Mouse (Mus musculus) midbrain, embryonic 11.5 days (tissue): ENCODE data around the gene Cpne4. TPM values are rescaled to one million over a fixed set of nuclear protein-coding genes. Genes with fewer than 3 reads are reported as not detected.

Experiments
- ATAC-seq: fragments of 200-750 bp; cut with Nextera tagmentation; 2 replicates; pipeline ENCODE4 v1.8.0; 2017; ENCODE audit warnings: moderate TSS enrichment, moderate library complexity; ENCODE audit not compliant: low FRiP score
- DNase-seq: peaks from one replicate; pipeline ENCODE4 v3.0.0; 2015; ENCODE audit warnings: low spot score; ENCODE audit errors: missing footprints
- H3K27ac ChIP-seq: fragments of 300-500 bp; sonication (generic); 2 replicates; pipeline ENCODE4 v1.5.1; 2014; ENCODE audit warnings: low read depth, low read length
- H3K27me3 ChIP-seq: fragments of 300-500 bp; sonication (generic); 2 replicates; pipeline ENCODE4 v1.6.1; 2014; ENCODE audit warnings: mild to moderate bottlenecking, low read length, moderate library complexity, mixed read lengths; ENCODE audit not compliant: control insufficient read depth, insufficient read depth
- H3K36me3 ChIP-seq: fragments of 300-500 bp; sonication (generic); 2 replicates; pipeline ENCODE4 v1.6.1; 2014; ENCODE audit warnings: mild to moderate bottlenecking, low read length, moderate library complexity, mixed read lengths; ENCODE audit not compliant: control insufficient read depth, insufficient read depth
- H3K4me1 ChIP-seq: fragments of 300-500 bp; sonication (generic); 2 replicates; pipeline ENCODE4 v1.6.1; 2014; ENCODE audit warnings: low read length; ENCODE audit not compliant: control insufficient read depth, insufficient read depth
- H3K4me2 ChIP-seq: fragments of 300-500 bp; sonication (generic); 2 replicates; pipeline ENCODE4 v1.6.1; 2014; ENCODE audit warnings: mild to moderate bottlenecking, moderate library complexity
- H3K4me3 ChIP-seq: fragments of 300-500 bp; sonication (generic); 2 replicates; pipeline ENCODE4 v1.5.1; 2014; ENCODE audit warnings: low read depth, low read length
- H3K9ac ChIP-seq: fragments of 300-500 bp; sonication (generic); 2 replicates; pipeline ENCODE4 v1.6.1; 2014; ENCODE audit warnings: low read length
- H3K9me3 ChIP-seq: fragments of 300-500 bp; sonication (generic); 2 replicates; pipeline ENCODE4 v1.6.1; 2016; ENCODE audit warnings: low read length; ENCODE audit not compliant: control insufficient read depth
- WGBS: fragments of 180-500 bp; shearing (Covaris S2); extraction: QIAGEN DNeasy Blood & Tissue Kit; methylation state at CpG from one replicate; pipeline ENCODE4 v1.1.7; 2014; 5-methylcytosine and 5-hydroxymethylcytosine counted together
- polyA plus RNA-seq: library from polyadenylated mRNA; unstranded; fragments of >200 nt; fragmentation: Nextera tagmentation; extraction: Ambion mirVana; gene quantifications from 2 replicates; pipeline ENCODE4 v1.2.1, GENCODE M21; 2014

Gene Cpne4
- polyA plus RNA-seq, 1 experiment from 2014 or later, result 2.1 TPM

- WGBS, result 89% methylated on average over 3 of the region's 3 CpGs
- DNase-seq (no peak), ATAC-seq (no peak)
- no peak overlapping the region for H3K9ac ChIP-seq
- H3K4me3 ChIP-seq, result no peak overlapping the region
- H3K36me3 ChIP-seq, result no peaks in the 10 kb centered on the region
- H3K27ac ChIP-seq, result no peak overlapping the region
- H3K4me2 ChIP-seq, result no peak overlapping the region
- no peaks in the 10 kb centered on the region for H3K4me1 ChIP-seq
- no peaks in the 10 kb centered on the region for H3K27me3 ChIP-seq
- no peaks in the 10 kb centered on the region for H3K9me3 ChIP-seq
Measured at GRCm38 (mm10) chr9:104874157-104874556, 327.1 kb downstream of the Cpne4 start.

DNA sequence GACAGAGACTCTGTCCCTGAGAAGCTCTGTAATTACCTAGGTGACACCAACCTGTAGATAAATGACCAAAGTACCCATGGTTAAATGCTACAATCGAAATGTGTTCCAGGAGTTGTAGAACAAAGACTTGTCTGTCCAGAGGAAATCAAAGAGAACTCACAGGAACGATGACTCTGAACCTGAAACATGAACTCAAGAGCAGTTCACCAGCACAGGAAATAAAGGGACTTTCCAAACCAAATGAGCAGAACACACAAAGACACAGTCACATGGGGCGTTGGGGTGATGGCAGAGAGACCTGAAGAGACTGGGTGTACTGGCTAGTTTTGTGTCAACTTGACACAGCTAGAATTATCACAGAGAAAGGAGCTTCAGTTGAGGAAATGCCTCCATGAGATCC lies 329.9 kb downstream of the Cpne4 start:
- H3K36me3 ChIP-seq, result no peaks in the 10 kb centered on the region
- no peak overlapping the region for H3K27ac ChIP-seq
- no peak overlapping the region for H3K9ac ChIP-seq
- DNase-seq (no peak), ATAC-seq (no peak)
- no peaks in the 10 kb centered on the region for H3K9me3 ChIP-seq
- no peaks in the 10 kb centered on the region for H3K4me1 ChIP-seq
- 80% methylated on average over 3 of the region's 3 CpGs for WGBS
- no peak overlapping the region for H3K4me3 ChIP-seq
- no peak overlapping the region for H3K4me2 ChIP-seq
- H3K27me3 ChIP-seq, result no peaks in the 10 kb centered on the region

DNA sequence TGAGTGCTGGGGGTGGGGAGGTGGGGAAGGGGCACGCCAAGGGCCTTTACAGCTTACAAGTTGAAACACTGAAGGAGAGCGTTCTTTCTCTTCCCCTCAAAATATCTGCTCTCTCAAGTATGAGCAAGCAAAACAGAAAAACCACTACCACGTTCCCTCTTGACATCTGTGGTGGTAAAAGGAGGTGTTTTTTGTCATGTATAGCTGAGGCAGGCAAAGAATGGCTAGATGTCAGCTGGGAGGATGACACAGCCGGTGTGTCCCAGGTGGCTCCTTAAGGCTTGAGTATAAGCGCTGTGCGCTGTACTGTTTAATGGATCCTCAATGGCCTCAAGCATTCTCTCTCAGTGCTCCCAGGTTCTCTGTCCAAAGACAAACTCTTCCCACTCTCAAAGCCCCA lies 331.5 kb downstream of the Cpne4 start:
- no peaks in the 10 kb centered on the region for H3K9me3 ChIP-seq
- no peak for ATAC-seq
- H3K27ac ChIP-seq, result no peak overlapping the region
- no peaks in the 10 kb centered on the region for H3K27me3 ChIP-seq
- no peaks in the 10 kb centered on the region for H3K4me1 ChIP-seq
- H3K9ac ChIP-seq, result no peak overlapping the region
- DNase-seq, result no peak
- 83% methylated on average over 6 of the region's 6 CpGs for WGBS
- no peaks in the 10 kb centered on the region for H3K36me3 ChIP-seq
- H3K4me2 ChIP-seq, result no peak overlapping the region
- H3K4me3 ChIP-seq, result no peak overlapping the region

- Histone ChIP-seq H3K27me3 (no peaks in the 10 kb centered on the region), H3K4me3 (no peak overlapping the region), H3K9ac (no peak overlapping the region), H3K9me3 (no peaks in the 10 kb centered on the region), H3K27ac (no peak overlapping the region), H3K4me2 (no peak overlapping the region), H3K4me1 (no peaks in the 10 kb centered on the region), H3K36me3 (no peaks in the 10 kb centered on the region)
- ATAC-seq (no peak), DNase-seq (no peak)
- WGBS, result 93% methylated on average over 3 of the region's 3 CpGs
Measured at GRCm38 (mm10) chr9:104890517-104890916, 343.4 kb downstream of the Cpne4 start.

DNA sequence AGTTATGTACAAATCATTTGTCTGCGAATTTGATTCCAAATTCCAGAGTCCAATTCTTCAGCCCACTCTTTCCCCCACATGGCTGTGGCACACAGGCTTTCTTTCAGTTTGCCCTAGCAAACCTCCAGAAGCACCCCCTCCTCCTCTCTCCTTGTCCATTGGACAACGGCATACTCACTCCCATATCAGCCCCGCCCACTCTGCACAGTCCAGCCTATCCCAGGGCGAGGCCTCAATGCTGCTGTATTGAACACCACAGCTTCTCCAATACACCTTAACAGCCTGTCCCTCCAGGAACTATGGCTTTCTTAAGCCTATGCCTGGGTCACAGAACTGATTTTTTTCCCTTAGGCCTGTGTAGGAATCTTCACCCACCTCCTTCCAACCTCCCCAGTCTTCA lies 348.3 kb downstream of the Cpne4 start:
- ATAC-seq (no peak; the same call in 1 of the 2 replicates), DNase-seq (no peak)
- Histone ChIP-seq H3K9ac (no peak overlapping the region), H3K4me1 (no peaks in the 10 kb centered on the region), H3K9me3 (no peaks in the 10 kb centered on the region), H3K27ac (no peak overlapping the region), H3K36me3 (no peaks in the 10 kb centered on the region), H3K27me3 (no peaks in the 10 kb centered on the region), H3K4me2 (no peak overlapping the region), H3K4me3 (no peak overlapping the region)
- WGBS, result 77% methylated on average over 4 of the region's 4 CpGs

GRCm38 (mm10) chr9:104901118-104901517 lies 354.0 kb downstream of the Cpne4 start:
- no peaks in the 10 kb centered on the region for H3K4me1 ChIP-seq
- H3K9me3 ChIP-seq, result no peaks in the 10 kb centered on the region
- no peak overlapping the region for H3K4me3 ChIP-seq
- H3K27me3 ChIP-seq, result no peaks in the 10 kb centered on the region
- no peaks in the 10 kb centered on the region for H3K36me3 ChIP-seq
- 29% methylated on average over 6 of the region's 6 CpGs for WGBS
- H3K4me2 ChIP-seq, result no peak overlapping the region
- H3K27ac ChIP-seq, result no peak overlapping the region
- H3K9ac ChIP-seq, result no peak overlapping the region
- DNase-seq (no peak), ATAC-seq (no peak)

- no peak for ATAC-seq
- 76% methylated on average over 2 of the region's 2 CpGs for WGBS
- Histone ChIP-seq H3K9me3 (no peaks in the 10 kb centered on the region), H3K27ac (no peak overlapping the region), H3K4me1 (no peaks in the 10 kb centered on the region), H3K4me3 (no peak overlapping the region), H3K4me2 (no peak overlapping the region), H3K9ac (no peak overlapping the region), H3K36me3 (no peaks in the 10 kb centered on the region), H3K27me3 (no peaks in the 10 kb centered on the region)
- DNase-seq, result no peak
Measured at GRCm38 (mm10) chr9:104901827-104902226, 354.7 kb downstream of the Cpne4 start.

GRCm38 (mm10) chr9:104912686-104913085 lies 365.6 kb downstream of the Cpne4 start:
- Histone ChIP-seq H3K27me3 (no peaks in the 10 kb centered on the region), H3K9me3 (no peaks in the 10 kb centered on the region), H3K4me1 (no peaks in the 10 kb centered on the region), H3K36me3 (no peaks in the 10 kb centered on the region), H3K9ac (no peak overlapping the region), H3K4me2 (no peak overlapping the region), H3K27ac (no peak overlapping the region), H3K4me3 (no peak overlapping the region)
- 73% methylated on average over 2 of the region's 2 CpGs for WGBS
- ATAC-seq (no peak), DNase-seq (no peak)

GRCm38 (mm10) chr9:104913327-104913726 lies 366.2 kb downstream of the Cpne4 start:
- no peaks in the 10 kb centered on the region for H3K4me1 ChIP-seq
- ATAC-seq (no peak), DNase-seq (no peak)
- WGBS, result 93% methylated on average over 2 of the region's 2 CpGs
- H3K9me3 ChIP-seq, result no peaks in the 10 kb centered on the region
- no peak overlapping the region for H3K27ac ChIP-seq
- H3K36me3 ChIP-seq, result no peaks in the 10 kb centered on the region
- H3K4me3 ChIP-seq, result no peak overlapping the region
- H3K4me2 ChIP-seq, result no peak overlapping the region
- H3K27me3 ChIP-seq, result no peaks in the 10 kb centered on the region
- no peak overlapping the region for H3K9ac ChIP-seq

DNA sequence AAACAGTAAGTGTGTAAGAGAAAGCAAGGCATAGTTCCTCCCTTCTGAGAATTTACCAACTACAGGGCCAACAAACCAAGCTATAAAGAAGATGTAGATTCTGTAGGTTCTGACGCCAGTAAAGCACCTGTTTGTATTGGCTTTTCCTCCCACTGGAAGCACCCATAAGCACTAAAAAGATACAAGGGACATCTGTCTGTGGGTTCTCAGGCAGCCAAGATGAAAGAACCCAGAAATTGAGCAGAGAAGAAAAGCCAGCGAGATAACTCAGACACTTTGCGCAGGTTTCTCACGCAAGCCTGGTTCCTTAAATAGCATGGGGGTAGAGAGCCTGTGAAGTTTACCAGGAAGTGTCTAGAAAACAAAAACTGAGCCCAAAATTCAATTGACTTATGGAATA lies 374.1 kb downstream of the Cpne4 start:
- H3K4me2 ChIP-seq, result no peak overlapping the region
- H3K4me1 ChIP-seq, result no peaks in the 10 kb centered on the region
- H3K27me3 ChIP-seq, result no peaks in the 10 kb centered on the region
- no peak overlapping the region for H3K9ac ChIP-seq
- DNase-seq, result no peak
- no peaks in the 10 kb centered on the region for H3K9me3 ChIP-seq
- H3K4me3 ChIP-seq, result no peak overlapping the region
- no peak for ATAC-seq
- H3K36me3 ChIP-seq, result no peaks in the 10 kb centered on the region
- whole genome bisulfite sequencing, result 94% methylated on average over 4 of the region's 4 CpGs
- H3K27ac ChIP-seq, result no peak overlapping the region
